Mouse (Mus musculus) yolk sac, embryonic 10.5 days (tissue): ENCODE data around the gene Ddah1.
A peak's percentile ranks its signal among the peaks of the same experiment; 100 is the strongest.

ENCODE experiments used
- DNase-seq: peaks from one replicate; pipeline ENCODE4 v3.0.0-alpha.2; 2017; ENCODE audit warnings: low spot score

Ddah1 gene

GRCm38 (mm10) chr3:145764416-145764815 is 5.9 kb downstream of the Ddah1 start:
- no peak for DNase-seq

- DNase-seq, result no peak
Measured at GRCm38 (mm10) chr3:145768439-145768838, 10.0 kb downstream of the Ddah1 start.

GRCm38 (mm10) chr3:145773384-145773783 is 14.9 kb downstream of the Ddah1 start:
- DNase-seq, result no peak

GRCm38 (mm10) chr3:145774336-145774735 is 15.9 kb downstream of the Ddah1 start:
- no peak for DNase-seq

- DNase-seq, result no peak
Measured at GRCm38 (mm10) chr3:145775236-145775635, 16.8 kb downstream of the Ddah1 start.

- no peak for DNase-seq
Measured at GRCm38 (mm10) chr3:145775862-145776261, 17.4 kb downstream of the Ddah1 start.

- no peak for DNase-seq
Measured at GRCm38 (mm10) chr3:145777006-145777405, 18.5 kb downstream of the Ddah1 start.

GRCm38 (mm10) chr3:145778406-145778922 is 20.0 kb downstream of the Ddah1 start:
- DNase-seq, result no peak

GRCm38 (mm10) chr3:145779279-145779973 is 21.0 kb downstream of the Ddah1 start:
- no peak for DNase-seq

GRCm38 (mm10) chr3:145780784-145781442 is 22.4 kb downstream of the Ddah1 start:
- peak; percentile 82 for DNase-seq

- no peak for DNase-seq
Measured at GRCm38 (mm10) chr3:145785244-145785643, 26.8 kb downstream of the Ddah1 start.

- DNase-seq, result no peak
Measured at GRCm38 (mm10) chr3:145787303-145787702, 28.8 kb downstream of the Ddah1 start.

- no peak for DNase-seq
Measured at GRCm38 (mm10) chr3:145789114-145789513, 30.6 kb downstream of the Ddah1 start.

- no peak for DNase-seq
Measured at GRCm38 (mm10) chr3:145790233-145790632, 31.8 kb downstream of the Ddah1 start.

- no peak for DNase-seq
Measured at GRCm38 (mm10) chr3:145790709-145791108, 32.2 kb downstream of the Ddah1 start.

GRCm38 (mm10) chr3:145794355-145794754 is 35.9 kb downstream of the Ddah1 start:
- DNase-seq, result no peak

GRCm38 (mm10) chr3:145795896-145796295 is 37.4 kb downstream of the Ddah1 start:
- DNase-seq, result no peak

- peak; percentile 60 for DNase-seq
Measured at GRCm38 (mm10) chr3:145798042-145798441, 39.6 kb downstream of the Ddah1 start.

- DNase-seq, result peak; percentile 91
Measured at GRCm38 (mm10) chr3:145798751-145799188, 40.3 kb downstream of the Ddah1 start.

GRCm38 (mm10) chr3:145799365-145799764 is 40.9 kb downstream of the Ddah1 start:
- DNase-seq, result peak; percentile 52

GRCm38 (mm10) chr3:145802106-145802505 is 43.6 kb downstream of the Ddah1 start:
- no peak for DNase-seq

- DNase-seq, result no peak
Measured at GRCm38 (mm10) chr3:145805848-145806247, 47.4 kb downstream of the Ddah1 start.

GRCm38 (mm10) chr3:145806502-145806901 is 48.0 kb downstream of the Ddah1 start:
- DNase-seq, result no peak
